Mouse (Mus musculus): ENCODE results near the gene Rab5b.
"Not testable (repeated sequence)": the region's sequence is repeated elsewhere in the genome, so short reads cannot be mapped to it uniquely, and the experiment has no call there.

The Rab5b gene

GRCm38 (mm10) chr10:128695992-128696807 lies at the start of gene Rab5b:
TSS of gene Rab5b (minus strand) at chr10:128696264.
- DNase-seq, result peak; percentile 100

GRCm38 (mm10) chr10:128744680-128745601 lies 48.9 kb upstream of the Rab5b start, which contains the start of gene Dgka:
TSS of gene Dgka (minus strand) at chr10:128744855.
- peak; percentile 22 for DNase-seq

GRCm38 (mm10) chr10:128744211-128744610 lies 48.1 kb upstream of the Rab5b start:
- peak; percentile 4 for DNase-seq

GRCm38 (mm10) chr10:128743791-128744191 lies 47.7 kb upstream of the Rab5b start:
- peak; percentile 67 for DNase-seq

- DNase-seq, result no peak
Measured at GRCm38 (mm10) chr10:128743235-128743634, 47.2 kb upstream of the Rab5b start.

- no peak for DNase-seq
Measured at GRCm38 (mm10) chr10:128742616-128743015, 46.6 kb upstream of the Rab5b start.

- DNase-seq, result no peak
Measured at GRCm38 (mm10) chr10:128740296-128740695, 44.2 kb upstream of the Rab5b start.

- DNase-seq, result peak; percentile 51
Measured at GRCm38 (mm10) chr10:128737435-128737834, 41.4 kb upstream of the Rab5b start.

GRCm38 (mm10) chr10:128731992-128732391 lies 35.9 kb upstream of the Rab5b start:
- DNase-seq, result no peak

GRCm38 (mm10) chr10:128731002-128731433 lies 35.0 kb upstream of the Rab5b start:
- peak; percentile 72 for DNase-seq

GRCm38 (mm10) chr10:128728059-128728458 lies 32.0 kb upstream of the Rab5b start:
- DNase-seq, result no peak

- not testable (repeated sequence) for DNase-seq
Measured at GRCm38 (mm10) chr10:128725466-128725865, 29.4 kb upstream of the Rab5b start.

GRCm38 (mm10) chr10:128715559-128716537 lies 19.8 kb upstream of the Rab5b start:
- DNase-seq, result no peak

GRCm38 (mm10) chr10:128711318-128711717 lies 15.3 kb upstream of the Rab5b start:
- not testable (repeated sequence) for DNase-seq

- DNase-seq, result peak; percentile 21
Measured at GRCm38 (mm10) chr10:128705317-128705693, 9.2 kb upstream of the Rab5b start.

GRCm38 (mm10) chr10:128704491-128705316 lies 8.6 kb upstream of the Rab5b start, which contains the start of gene Cdk2:
TSS of gene Cdk2 (minus strand) at chr10:128705031.
- peak; percentile 97 for DNase-seq

- DNase-seq, result no peak
Measured at GRCm38 (mm10) chr10:128703895-128704294, 7.8 kb upstream of the Rab5b start, which contains the start of gene Pmel. TSS of gene Pmel (plus strand) at chr10:128704195.

GRCm38 (mm10) chr10:128702328-128703007 lies 6.4 kb upstream of the Rab5b start:
- DNase-seq, result no peak

GRCm38 (mm10) chr10:128700712-128701111 lies 4.6 kb upstream of the Rab5b start:
- DNase-seq, result no peak

GRCm38 (mm10) chr10:128699611-128700010 lies 3.5 kb upstream of the Rab5b start:
- DNase-seq, result no peak

All from embryo, embryonic 11 days (tissue).